Mouse (Mus musculus) forebrain, embryonic 11.5 days (tissue): ENCODE measurements around the gene Col6a5. TPM values are rescaled to one million over a fixed set of nuclear protein-coding genes. Genes with fewer than 3 reads are reported as not detected.
"Not testable (repeated sequence)": the region's sequence is repeated elsewhere in the genome, so short reads cannot be mapped to it uniquely, and the experiment has no call there.

ENCODE experiments used
- ATAC-seq: fragments of 200-750 bp; cut with Nextera tagmentation; replicated peaks from 2 replicates; pipeline ENCODE4 v1.8.0; 2017; ENCODE audit warnings: moderate TSS enrichment; ENCODE audit not compliant: low FRiP score
- DNase-seq: peaks from one replicate; pipeline ENCODE4 v3.0.0-alpha.2; 2017; ENCODE audit warnings: low spot score
- H3K27ac ChIP-seq: fragments of 300-500 bp; sonication (generic); 2 replicates; pipeline ENCODE4 v1.5.1; 2014; ENCODE audit warnings: low read depth, low read length
- H3K27me3 ChIP-seq: fragments of 300-500 bp; sonication (generic); 2 replicates; pipeline ENCODE4 v1.6.1; 2014; ENCODE audit warnings: mild to moderate bottlenecking, low read length, mixed read lengths; ENCODE audit not compliant: control insufficient read depth, insufficient read depth
- H3K36me3 ChIP-seq: fragments of 300-500 bp; sonication (generic); 2 replicates; pipeline ENCODE4 v1.6.1; 2014; ENCODE audit warnings: mild to moderate bottlenecking, low read length, moderate library complexity, mixed read lengths; ENCODE audit not compliant: control insufficient read depth, insufficient read depth
- H3K4me1 ChIP-seq: fragments of 300-500 bp; sonication (generic); replicated peaks from 2 replicates; pipeline ENCODE4 v1.6.1; 2014; ENCODE audit warnings: low read length, mixed read lengths; ENCODE audit not compliant: control insufficient read depth, insufficient read depth
- H3K4me2 ChIP-seq: fragments of 300-500 bp; sonication (generic); 2 replicates; pipeline ENCODE4 v1.6.1; 2014; ENCODE audit warnings: low read depth, mild to moderate bottlenecking, low read length, moderate library complexity, mixed read lengths; ENCODE audit not compliant: severe bottlenecking
- H3K4me3 ChIP-seq: fragments of 300-500 bp; sonication (generic); 2 replicates; pipeline ENCODE4 v1.5.1; 2014; ENCODE audit warnings: low read depth, low read length
- H3K9ac ChIP-seq: fragments of 300-500 bp; sonication (generic); 2 replicates; pipeline ENCODE4 v1.6.1; 2014; ENCODE audit warnings: low read length
- H3K9me3 ChIP-seq: fragments of 300-500 bp; sonication (generic); 2 replicates; pipeline ENCODE4 v1.6.1; 2016; ENCODE audit warnings: low read length, mixed read lengths; ENCODE audit not compliant: control insufficient read depth
- WGBS: fragments of 180-500 bp; shearing (Covaris S2); extraction: QIAGEN DNeasy Blood & Tissue Kit; methylation state at CpG from one replicate; pipeline ENCODE4 v1.1.7; 2014; 5-methylcytosine and 5-hydroxymethylcytosine counted together
- polyA plus RNA-seq: library from polyadenylated mRNA; unstranded; fragments of >200 nt; fragmentation: Nextera tagmentation; extraction: Ambion mirVana; gene quantifications from 2 replicates; pipeline ENCODE4 v1.2.1, GENCODE M21; 2014

The Col6a5 gene
- polyA plus RNA-seq, 1 experiment from 2014 or later, result not detected

DNA sequence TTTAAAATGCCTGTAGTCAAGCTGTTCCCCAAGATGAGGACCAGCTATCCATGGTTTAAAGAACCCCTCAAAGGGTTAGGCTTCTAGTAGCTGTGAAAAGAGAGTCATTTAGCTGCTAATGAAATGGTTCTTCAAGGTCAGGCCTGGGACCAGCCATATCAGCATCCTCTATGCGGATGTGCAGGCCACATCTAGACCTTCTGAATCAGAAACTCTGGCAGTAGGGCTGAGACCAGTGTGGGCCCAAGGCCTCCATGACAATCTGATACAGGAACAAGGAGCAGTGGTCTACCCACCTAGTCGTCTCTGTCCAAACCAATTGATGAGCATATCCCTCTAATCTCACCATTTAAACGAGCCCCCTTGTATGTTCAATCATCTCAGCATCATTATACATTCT, 109.4 kb downstream of the Col6a5 start:
- H3K27ac ChIP-seq, result no peak overlapping the region
- H3K4me2 ChIP-seq, result no peak overlapping the region
- 85% methylated on average over 3 of the region's 3 CpGs for WGBS
- ATAC-seq, result no peak
- no peak for DNase-seq
- H3K4me3 ChIP-seq, result no peak overlapping the region
- H3K4me1 ChIP-seq, result no peaks in the 10 kb centered on the region
- H3K36me3 ChIP-seq, result no peaks in the 10 kb centered on the region
- H3K9ac ChIP-seq, result no peak overlapping the region
- no peaks in the 10 kb centered on the region for H3K27me3 ChIP-seq
- H3K9me3 ChIP-seq, result no peaks in the 10 kb centered on the region

DNA sequence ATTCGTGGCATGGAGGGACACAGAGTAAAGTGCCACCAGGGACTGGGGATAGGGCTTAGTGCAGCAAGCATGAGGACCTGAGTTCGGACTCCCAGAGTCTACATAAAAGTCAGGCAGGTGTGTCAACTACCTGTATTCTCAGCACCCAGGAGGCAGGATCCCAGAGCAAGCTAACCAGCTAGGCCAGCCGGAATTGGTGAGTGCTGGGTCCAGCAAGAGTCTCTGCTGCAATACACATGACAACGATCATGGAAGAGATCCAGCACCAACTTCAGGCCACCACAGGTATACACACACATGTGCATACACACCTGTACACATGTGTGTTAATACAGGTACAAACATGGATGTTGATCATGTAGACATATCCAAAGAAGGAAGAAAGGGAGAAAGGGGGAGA, 112.0 kb downstream of the Col6a5 start:
- Histone ChIP-seq H3K9ac (no peak overlapping the region), H3K4me3 (no peak overlapping the region), H3K27me3 (no peaks in the 10 kb centered on the region), H3K27ac (no peak overlapping the region), H3K4me1 (no peaks in the 10 kb centered on the region), H3K36me3 (no peaks in the 10 kb centered on the region), H3K4me2 (no peak overlapping the region), H3K9me3 (no peaks in the 10 kb centered on the region)
- WGBS, result 84% methylated on average over 4 of the region's 4 CpGs
- DNase-seq (no peak), ATAC-seq (no peak)

DNA sequence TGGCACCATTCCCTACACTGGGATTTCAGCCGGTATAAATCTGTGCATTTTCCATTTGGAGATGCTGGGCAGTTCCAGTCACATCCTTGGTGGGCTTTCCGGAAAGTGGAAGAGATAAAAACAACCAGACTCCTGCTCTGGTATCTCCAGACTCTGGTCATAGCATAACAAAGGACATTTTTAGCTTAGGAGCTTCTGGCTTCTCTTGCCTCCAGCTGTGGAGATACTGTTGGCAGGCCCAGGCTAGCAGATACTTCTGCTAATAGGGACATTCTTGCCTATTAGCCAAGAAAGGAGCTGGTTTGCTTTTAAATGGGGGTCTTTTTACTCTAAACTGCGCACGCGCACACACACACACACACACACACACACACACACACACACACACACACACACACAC, 113.2 kb downstream of the Col6a5 start:
- no peak overlapping the region for H3K27ac ChIP-seq
- H3K4me1 ChIP-seq, result no peaks in the 10 kb centered on the region
- no peaks in the 10 kb centered on the region for H3K36me3 ChIP-seq
- H3K4me2 ChIP-seq, result no peak overlapping the region
- no peak overlapping the region for H3K4me3 ChIP-seq
- ATAC-seq (no peak), DNase-seq (no peak)
- no peaks in the 10 kb centered on the region for H3K27me3 ChIP-seq
- H3K9ac ChIP-seq, result no peak overlapping the region
- H3K9me3 ChIP-seq, result no peaks in the 10 kb centered on the region
- 90% methylated on average over 5 of the region's 5 CpGs for WGBS

DNA sequence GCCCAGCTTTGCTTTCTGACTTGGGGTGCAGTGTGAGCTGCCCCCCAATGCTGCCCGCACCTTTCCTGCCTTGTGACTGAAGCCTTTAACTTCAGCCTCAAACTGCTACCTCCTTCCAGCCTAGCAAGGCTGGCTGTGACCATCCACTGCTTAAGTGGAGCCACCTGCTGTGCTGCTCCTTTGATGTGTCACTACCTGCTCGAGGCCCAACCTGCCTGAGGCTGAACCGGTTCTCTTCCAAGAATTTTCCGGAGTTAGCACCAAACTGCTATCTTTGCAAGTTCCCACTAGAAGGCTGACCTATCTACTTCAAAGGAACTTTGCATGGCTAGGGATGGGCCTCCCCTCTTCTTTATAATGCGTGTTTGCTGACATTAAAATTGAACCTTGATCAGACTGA, 119.1 kb downstream of the Col6a5 start:
- 64% methylated on average over 5 of the region's 5 CpGs for WGBS
- not testable (repeated sequence) for H3K36me3 ChIP-seq, H3K4me1 ChIP-seq, H3K9ac ChIP-seq, DNase-seq, H3K9me3 ChIP-seq, H3K27me3 ChIP-seq, H3K27ac ChIP-seq, H3K4me2 ChIP-seq, ATAC-seq, H3K4me3 ChIP-seq

DNA sequence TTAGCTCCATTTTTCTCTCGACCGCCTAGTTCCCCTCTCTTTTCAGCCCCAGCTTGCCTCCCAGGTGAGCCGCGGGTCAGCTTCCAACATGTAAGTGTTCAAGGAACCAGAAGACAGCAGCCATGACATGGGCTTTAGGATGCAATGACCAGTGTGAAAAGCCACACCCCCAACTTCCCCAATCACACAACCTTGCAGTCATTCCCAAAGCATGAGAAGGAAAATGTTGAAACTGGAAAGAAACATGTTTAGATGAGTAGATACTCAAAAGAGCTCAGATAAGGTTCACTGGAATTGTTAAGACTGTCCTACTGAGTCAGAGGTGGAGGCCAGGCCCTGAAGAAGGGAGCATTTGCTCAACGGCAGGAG, 121.3 kb downstream of the Col6a5 start:
- Histone ChIP-seq H3K4me3 (no peak overlapping the region), H3K27me3 (no peaks in the 10 kb centered on the region), H3K4me2 (no peak overlapping the region), H3K27ac (no peak overlapping the region), H3K4me1 (no peaks in the 10 kb centered on the region), H3K9me3 (no peaks in the 10 kb centered on the region), H3K36me3 (no peaks in the 10 kb centered on the region), H3K9ac (no peak overlapping the region)
- ATAC-seq, result no peak
- DNase-seq, result no peak
- 88% methylated on average over 5 of the region's 5 CpGs for WGBS

DNA sequence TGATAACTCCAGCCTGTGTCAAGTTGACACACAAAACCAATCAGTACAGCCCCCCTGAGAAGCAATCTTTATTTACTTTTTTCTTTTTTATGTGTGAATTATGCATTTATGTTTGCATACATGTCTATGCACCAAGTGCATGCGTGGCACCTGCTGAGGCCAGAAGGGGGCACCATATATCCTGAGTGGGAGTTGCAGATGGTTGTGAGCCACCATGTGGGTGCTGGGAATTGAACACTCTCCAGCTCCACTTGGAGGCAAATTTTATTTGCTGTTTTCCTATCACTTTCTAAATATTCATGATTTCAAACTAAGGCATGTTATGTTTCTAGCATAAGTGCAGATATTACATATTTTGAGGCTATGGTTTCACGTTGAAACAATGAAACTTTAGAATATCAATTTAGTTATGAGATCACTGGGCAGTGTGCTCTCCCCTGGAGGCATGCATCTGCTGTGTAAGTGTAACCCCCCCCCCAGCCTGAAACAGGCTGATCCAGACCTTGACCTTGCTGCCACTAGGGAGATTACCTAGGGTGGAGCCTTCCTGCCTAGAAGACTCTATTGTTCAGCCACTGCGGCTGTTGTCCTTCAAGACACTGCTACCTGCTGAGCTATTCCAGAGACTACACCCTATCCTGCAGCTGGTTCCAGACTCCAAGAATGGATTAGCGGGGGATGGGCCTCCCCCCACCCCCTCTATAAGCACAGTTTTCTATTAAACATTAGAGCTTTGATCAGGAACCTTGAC, 121.9 kb downstream of the Col6a5 start:
- 79% methylated on average over 4 of the region's 4 CpGs for WGBS
- Histone ChIP-seq H3K27ac (no peak overlapping the region), H3K9me3 (no peaks in the 10 kb centered on the region), H3K4me2 (no peak overlapping the region), H3K27me3 (no peaks in the 10 kb centered on the region), H3K36me3 (no peaks in the 10 kb centered on the region), H3K9ac (no peak overlapping the region), H3K4me1 (no peaks in the 10 kb centered on the region), H3K4me3 (no peak overlapping the region)
- DNase-seq (no peak), ATAC-seq (no peak)

DNA sequence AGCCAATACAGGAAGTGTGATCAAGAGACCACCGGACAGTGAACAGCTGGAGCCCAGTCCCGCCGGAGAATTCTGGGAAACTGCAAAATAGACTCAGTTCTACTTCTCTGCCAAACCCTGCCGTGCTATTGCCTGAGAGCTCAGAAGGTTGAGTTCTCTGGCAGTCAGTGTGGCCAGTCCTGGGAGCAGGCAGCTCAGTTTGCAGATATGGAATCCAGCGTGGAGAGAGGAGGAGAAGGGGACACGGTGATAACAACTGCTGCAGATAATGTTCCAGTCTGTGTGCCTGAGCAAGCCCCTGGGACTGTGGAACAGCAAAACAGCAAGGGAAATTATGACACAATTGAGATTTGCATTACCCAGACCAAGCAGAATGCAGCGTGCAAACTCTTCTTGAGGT, 124.9 kb downstream of the Col6a5 start:
- DNase-seq (no peak), ATAC-seq (no peak)
- Histone ChIP-seq H3K9ac (no peak overlapping the region), H3K4me2 (no peak overlapping the region), H3K27ac (no peak overlapping the region), H3K27me3 (no peaks in the 10 kb centered on the region), H3K36me3 (no peaks in the 10 kb centered on the region), H3K4me1 (no peaks in the 10 kb centered on the region), H3K9me3 (no peaks in the 10 kb centered on the region), H3K4me3 (no peak overlapping the region)
- WGBS, result 92% methylated on average over 7 of the region's 7 CpGs

DNA sequence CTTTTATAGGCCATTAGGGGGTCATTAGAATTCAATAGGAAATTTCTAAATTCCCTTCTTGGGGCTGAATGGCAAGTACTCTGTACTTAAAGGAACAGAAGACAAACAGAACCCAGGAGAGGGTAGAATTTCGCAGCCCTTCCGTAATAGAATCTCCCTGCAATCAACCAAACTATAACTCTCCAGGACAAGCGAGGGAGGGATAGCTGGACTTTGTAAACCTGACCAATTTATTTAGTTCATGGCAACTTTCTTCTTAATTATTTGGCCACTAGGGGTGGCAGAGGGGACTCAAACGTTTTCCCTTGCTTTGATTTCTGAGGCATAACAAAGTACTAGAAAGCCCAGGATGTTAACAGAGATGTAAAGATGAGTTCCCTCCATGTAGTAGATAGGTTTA, 125.6 kb downstream of the Col6a5 start:
- no peak overlapping the region for H3K27ac ChIP-seq
- 57% methylated on average over 4 of the region's 4 CpGs for WGBS
- no peak overlapping the region for H3K9ac ChIP-seq
- no peaks in the 10 kb centered on the region for H3K36me3 ChIP-seq
- H3K4me1 ChIP-seq, result no peaks in the 10 kb centered on the region
- no peaks in the 10 kb centered on the region for H3K9me3 ChIP-seq
- no peak overlapping the region for H3K4me2 ChIP-seq
- ATAC-seq (no peak), DNase-seq (no peak)
- H3K27me3 ChIP-seq, result no peaks in the 10 kb centered on the region
- no peak overlapping the region for H3K4me3 ChIP-seq

DNA sequence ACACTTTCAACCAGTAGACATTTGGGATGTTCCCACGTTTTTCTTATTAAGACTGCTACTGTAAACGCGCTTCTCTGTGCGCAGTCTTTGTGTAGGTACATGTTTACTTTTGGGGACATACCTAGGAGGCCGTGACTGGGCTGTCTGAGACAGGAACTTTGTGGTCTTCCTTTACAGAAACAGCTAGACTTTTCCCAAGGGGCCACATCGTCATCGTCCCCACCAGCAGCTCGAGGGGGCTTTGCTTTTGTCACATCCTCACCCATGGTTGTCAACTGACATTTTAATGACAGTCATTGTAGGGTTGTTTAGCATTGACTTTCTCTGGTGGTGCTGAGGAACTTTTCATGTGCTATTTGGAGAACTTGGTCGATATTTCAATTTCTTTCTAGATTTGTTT, 129.2 kb downstream of the Col6a5 start:
- Histone ChIP-seq H3K27me3 (no peaks in the 10 kb centered on the region), H3K4me1 (no peaks in the 10 kb centered on the region; the same call in 1 of the 2 replicates), H3K4me2 (no peak overlapping the region), H3K36me3 (no peaks in the 10 kb centered on the region), H3K9ac (no peak overlapping the region), H3K27ac (no peak overlapping the region), H3K9me3 (no peaks in the 10 kb centered on the region), H3K4me3 (no peak overlapping the region)
- DNase-seq (no peak), ATAC-seq (no peak)
- WGBS, result 89% methylated on average over 9 of the region's 9 CpGs
